Mouse (Mus musculus) mesoderm, embryonic 11.5 days (tissue): ENCODE measurements at regions not wholly inside any gene's neighbourhood (a gene's known extent, or its start where the extent isn't known, plus 50 kb on each side); places are given as distances from the start of the nearest gene placed in this dataset.
A peak's percentile ranks its signal among the peaks of the same experiment; 100 is the strongest.

Experiments
- DNase-seq: peaks from one replicate; pipeline ENCODE4 v3.0.0-alpha.2; 2012; ENCODE audit warnings: low read depth, low spot score

GRCm38 (mm10) chr10:99460847-99461445 is 197.9 kb downstream of the Dusp6 start:
- peak; percentile 79 for DNase-seq

- no peak for DNase-seq
Observed at GRCm38 (mm10) chr10:99461446-99461966, 198.5 kb downstream of the Dusp6 start.

- DNase-seq: no peak
Observed at GRCm38 (mm10) chr10:99466695-99467094, 203.7 kb downstream of the Dusp6 start.

GRCm38 (mm10) chr10:99467319-99467842 is 204.3 kb downstream of the Dusp6 start:
- DNase-seq: no peak

GRCm38 (mm10) chr10:99468971-99469370 is 205.9 kb downstream of the Dusp6 start:
- no peak for DNase-seq

GRCm38 (mm10) chr10:99471832-99472497 is 208.9 kb downstream of the Dusp6 start:
- DNase-seq: no peak

GRCm38 (mm10) chr10:99472806-99473205 is 209.8 kb downstream of the Dusp6 start:
- DNase-seq: no peak

- DNase-seq: no peak
Observed at GRCm38 (mm10) chr10:99473758-99474157, 210.7 kb downstream of the Dusp6 start.

- no peak for DNase-seq
Observed at GRCm38 (mm10) chr10:99474546-99474945, 211.5 kb downstream of the Dusp6 start.

GRCm38 (mm10) chr10:99476214-99476613 is 213.2 kb downstream of the Dusp6 start:
- no peak for DNase-seq

GRCm38 (mm10) chr10:99476776-99477175 is 213.7 kb downstream of the Dusp6 start:
- DNase-seq: no peak

GRCm38 (mm10) chr10:99480573-99480972 is 217.5 kb downstream of the Dusp6 start:
- no peak for DNase-seq

GRCm38 (mm10) chr10:99482009-99482408 is 219.0 kb downstream of the Dusp6 start:
- DNase-seq: no peak

- DNase-seq: no peak
Observed at GRCm38 (mm10) chr10:99488195-99489080, 225.4 kb downstream of the Dusp6 start.

GRCm38 (mm10) chr10:99511514-99512237 is 247.8 kb downstream of the Csl start:
- no peak for DNase-seq

- DNase-seq: no peak
Observed at GRCm38 (mm10) chr10:99517944-99518343, 241.5 kb downstream of the Csl start.

GRCm38 (mm10) chr10:99519479-99519878 is 240.0 kb downstream of the Csl start:
- peak; percentile 47 for DNase-seq

GRCm38 (mm10) chr10:99523817-99524216 is 235.6 kb downstream of the Csl start:
- DNase-seq: no peak

- DNase-seq: no peak
Observed at GRCm38 (mm10) chr10:99524273-99525212, 234.9 kb downstream of the Csl start.

GRCm38 (mm10) chr10:99526148-99526547 is 233.3 kb downstream of the Csl start:
- no peak for DNase-seq
